In the genomic region with DNA sequence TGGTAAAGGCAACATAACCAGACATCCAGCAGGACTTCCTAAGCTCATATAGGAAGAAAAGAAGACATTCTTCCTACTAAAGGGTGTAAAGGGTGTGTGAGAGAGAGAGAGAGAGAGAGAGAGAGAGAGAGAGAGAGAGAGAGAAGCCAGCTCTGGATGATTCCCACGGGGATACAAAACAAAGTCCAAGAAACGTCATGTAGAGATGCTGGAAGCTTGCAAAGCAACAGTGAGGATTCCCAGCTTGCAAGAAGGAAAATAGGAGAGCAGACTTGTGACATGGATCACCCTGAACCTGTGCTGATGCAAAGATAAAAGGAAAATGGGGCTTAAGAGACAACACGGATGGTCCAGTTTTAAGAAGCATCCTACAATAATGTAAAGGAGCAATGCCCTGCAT, we compare ENCODE assay signal across 17 mouse cellular contexts.
DNase-seq lines count a peak whose midpoint lies in the region; ATAC-seq lines count a peak whose summit lies in the region.
"Had no signal": no experiment of that assay in that cellular context is flagged by ENCODE, and none has a peak within 500 bp of the region (broad histone marks: within the 10 kb centered on the region; RNA-seq: fewer than 3 reads in every experiment).

No protein-coding gene starts in this region.

- DNase-seq in heart, adult 18-20 months, result peak; percentile 29 to 40
- DNase-seq in heart, postnatal 25 days (ENCODE audit: low spot score), result no peak
- peak; percentile 6 for DNase-seq in kidney, postnatal 10 days
- no peak for DNase-seq in kidney, adult 11 months
- DNase-seq in heart, postnatal 10 days, result peak; percentile 36
- DNase-seq in cerebellum, postnatal 36 days, result no peak
- DNase-seq: B cell, adult 2 months; cerebellum, adult 18-20 months; cerebellum, postnatal 14 days; embryo, embryonic 11 days; layer of hippocampus, adult 9-11 months; liver, embryonic 13.5 days; lung, adult 2 months; thymus, adult 2 months had no signal

- intact Hi-C loops in heart, postnatal 25 days (cut with DNase I), result no loop called here
- intact Hi-C loops in heart, postnatal 10 days (cut with DNase I), result no loop called here

- ATAC-seq in cerebellum, adult (ENCODE audit: insufficient number of reproducible peaks, low FRiP score, low TSS enrichment), result no peak
- ATAC-seq: forebrain, embryonic 13.5 days; midbrain, embryonic 13.5 days had no signal

Comparison
In these comparisons a context has a peak if more than half of its experiments do, and no peak if none do; other contexts are left out.
1. DNase-seq: peak in heart, adult 18-20 months (2 of 2), kidney, postnatal 10 days (single experiment) and heart, postnatal 10 days (2 of 2); none in heart, postnatal 25 days (single experiment), kidney, adult 11 months (single experiment) and cerebellum, postnatal 36 days (0 of 2).